Mouse (Mus musculus): ENCODE measurements around the gene Cdk10. TPM values are rescaled to one million over a fixed set of nuclear protein-coding genes. Genes with fewer than 3 reads are reported as not detected.

Cdk10 gene
- polyA plus RNA-seq, 1 experiment from 2014 or later: 29.2 TPM

DNA sequence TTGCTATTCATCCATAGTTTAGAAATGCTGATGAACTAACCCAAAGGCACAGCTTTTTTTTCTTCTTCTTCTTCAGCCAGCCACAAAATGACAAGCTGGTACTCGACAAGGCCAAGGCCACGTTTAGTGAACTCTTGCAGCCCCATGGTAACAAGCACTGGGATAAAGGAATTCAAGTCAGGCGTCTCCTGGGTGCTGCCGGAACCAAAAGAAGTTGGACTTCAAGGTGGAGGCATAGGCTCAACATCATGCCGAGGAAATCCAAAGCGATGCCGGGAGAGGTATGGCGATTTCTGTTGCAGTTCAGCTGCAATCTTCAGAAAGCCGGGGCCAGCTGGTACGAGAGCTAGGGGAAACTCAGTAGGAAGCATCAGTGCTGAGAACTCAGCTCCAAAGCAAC lies 14.8 kb downstream of the Cdk10 start:
- TF ChIP-seq CTCF (IDR thresholded peaks at IDR 0.05; ENCODE audit: low read depth): no peak
- no peaks in the 10 kb centered on the region for H3K9me3 ChIP-seq (replicated peaks; ENCODE audit: low read length)
- no peak overlapping the region for H3K4me2 ChIP-seq (ENCODE audit: low read length)
- H3K36me3 ChIP-seq (ENCODE audit: insufficient read depth, low read length): peaks cover 9% of the 10 kb centered on the region; the same call in 1 of the 2 replicates
- H3K4me1 ChIP-seq (replicated peaks; ENCODE audit: insufficient read depth, low read length): peaks cover 11% of the 10 kb centered on the region; the same call in 1 of the 2 replicates
- H3K27me3 ChIP-seq (ENCODE audit: insufficient read depth, low read length): no peaks in the 10 kb centered on the region
- 89% methylated on average over 10 of the region's 10 CpGs for WGBS
- H3K4me3 ChIP-seq (replicated peaks; ENCODE audit: low read depth, low read length): no peak overlapping the region
- ATAC-seq (replicated peaks; ENCODE audit: low FRiP score, low read depth) (no peak), DNase-seq (ENCODE audit: low spot score) (no peak)
- no peak overlapping the region for H3K9ac ChIP-seq (ENCODE audit: low read depth, low read length)
- H3K27ac ChIP-seq: no peak overlapping the region

DNA sequence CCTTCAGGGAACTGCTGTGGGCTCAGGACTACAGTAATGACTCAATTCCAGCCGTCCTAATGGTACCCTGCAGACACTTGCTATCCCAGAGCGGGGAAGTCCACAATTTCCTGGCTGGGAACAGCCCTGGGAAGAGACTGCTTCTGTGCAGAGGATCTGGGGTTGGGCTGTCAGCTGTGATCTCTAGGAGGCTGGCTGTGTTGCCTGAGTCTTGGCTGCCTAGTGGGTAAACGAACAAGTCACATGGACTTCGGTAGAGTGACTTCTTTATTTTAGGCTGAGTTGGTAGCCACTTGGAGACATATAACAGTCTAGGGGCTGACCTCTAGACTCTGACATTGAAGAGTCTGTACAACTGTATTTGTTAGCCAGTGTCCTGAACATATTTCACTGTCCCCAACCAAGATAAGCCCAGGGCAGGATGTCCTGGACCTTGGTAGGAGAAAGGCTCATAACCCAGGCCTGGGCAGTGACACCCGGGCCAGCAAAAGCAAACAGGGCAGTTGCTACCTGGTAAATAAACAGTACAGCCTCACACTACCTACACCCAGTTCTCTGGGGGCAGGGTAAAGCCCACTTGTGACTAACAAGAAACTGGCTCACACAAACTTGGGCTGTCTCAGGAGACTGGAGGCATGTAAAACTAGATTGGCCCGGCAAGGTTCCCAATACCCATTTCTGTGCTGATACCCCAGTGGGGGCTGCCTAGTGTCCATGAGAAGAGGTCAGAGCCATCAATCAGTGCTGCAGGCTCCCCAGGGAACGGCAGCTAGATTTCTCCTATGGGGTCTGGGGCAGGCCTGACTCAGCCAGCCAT lies 17.7 kb downstream of the Cdk10 start:
- Histone ChIP-seq H3K4me2 (ENCODE audit: low read length) (no peak overlapping the region), H3K9ac (ENCODE audit: low read depth, low read length) (no peak overlapping the region), H3K4me3 (replicated peaks; ENCODE audit: low read depth, low read length) (no peak overlapping the region), H3K36me3 (ENCODE audit: insufficient read depth, low read length) (peaks cover 30% of the 10 kb centered on the region), H3K9me3 (replicated peaks; ENCODE audit: low read length) (no peaks in the 10 kb centered on the region), H3K4me1 (replicated peaks; ENCODE audit: insufficient read depth, low read length) (no peaks in the 10 kb centered on the region), H3K27me3 (ENCODE audit: insufficient read depth, low read length) (no peaks in the 10 kb centered on the region), H3K27ac (no peak overlapping the region)
- no peak for ATAC-seq (replicated peaks; ENCODE audit: low FRiP score, low read depth)
- 75% methylated on average over 7 of the region's 7 CpGs for WGBS
- DNase-seq (ENCODE audit: low spot score): no peak
- no peak for TF ChIP-seq CTCF (IDR thresholded peaks at IDR 0.05; ENCODE audit: low read depth)

DNA sequence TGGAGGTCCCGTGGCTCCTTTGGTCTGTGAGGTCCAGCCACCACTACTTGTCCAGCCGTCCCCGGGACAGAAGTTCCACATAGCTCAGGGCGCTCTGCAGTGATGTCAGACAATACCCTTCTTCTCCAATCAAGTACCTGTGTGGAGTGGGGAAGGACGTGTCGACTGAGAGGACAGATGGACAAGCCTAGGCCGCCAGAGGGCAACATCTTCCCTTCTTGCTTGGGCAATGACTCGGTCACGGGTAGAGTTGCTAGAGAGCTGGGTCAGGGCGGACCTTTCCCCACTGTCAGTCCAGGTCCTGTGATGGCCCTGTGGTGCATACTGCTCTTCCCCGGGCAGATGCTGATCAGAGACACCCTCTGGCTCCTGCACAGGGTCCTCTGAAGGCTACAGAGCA lies 18.4 kb downstream of the Cdk10 start:
- no peaks in the 10 kb centered on the region for H3K27me3 ChIP-seq (ENCODE audit: insufficient read depth, low read length)
- DNase-seq (ENCODE audit: low spot score): no peak
- H3K9me3 ChIP-seq (replicated peaks; ENCODE audit: low read length): no peaks in the 10 kb centered on the region
- no peaks in the 10 kb centered on the region for H3K4me1 ChIP-seq (replicated peaks; ENCODE audit: insufficient read depth, low read length)
- peaks cover 37% of the 10 kb centered on the region for H3K36me3 ChIP-seq (ENCODE audit: insufficient read depth, low read length)
- 73% methylated on average over 11 of the region's 11 CpGs for WGBS
- H3K4me2 ChIP-seq (ENCODE audit: low read length): no peak overlapping the region
- H3K27ac ChIP-seq: no peak overlapping the region
- no peak overlapping the region for H3K9ac ChIP-seq (ENCODE audit: low read depth, low read length)
- H3K4me3 ChIP-seq (replicated peaks; ENCODE audit: low read depth, low read length): no peak overlapping the region
- ATAC-seq (replicated peaks; ENCODE audit: low FRiP score, low read depth): no peak
- TF ChIP-seq CTCF (IDR thresholded peaks at IDR 0.05; ENCODE audit: low read depth): peak; percentile 38; the same call in 1 of the 2 replicates

DNA sequence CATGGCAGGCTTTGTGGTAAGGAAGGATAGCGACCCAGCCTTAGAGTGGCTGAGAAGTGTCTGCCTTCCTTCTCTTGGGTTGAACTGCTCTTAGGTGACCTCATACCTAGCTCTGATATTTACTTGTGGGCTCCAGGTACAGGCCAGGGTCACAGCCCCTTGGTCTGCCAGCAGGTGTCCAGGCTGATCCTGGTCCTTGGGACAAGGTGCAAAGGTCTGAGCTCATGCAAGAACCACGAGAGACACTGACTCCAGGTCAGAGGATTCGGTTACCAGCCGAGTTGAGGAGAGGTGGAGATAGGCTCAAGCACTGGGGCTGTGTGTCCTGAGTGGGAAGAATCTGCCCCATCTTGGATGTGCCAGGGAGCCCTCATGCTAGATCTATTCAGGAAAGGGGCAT lies 19.7 kb downstream of the Cdk10 start:
- no peak overlapping the region for H3K4me2 ChIP-seq (ENCODE audit: low read length)
- H3K36me3 ChIP-seq (ENCODE audit: insufficient read depth, low read length): peaks cover 47% of the 10 kb centered on the region
- no peak for TF ChIP-seq CTCF (IDR thresholded peaks at IDR 0.05; ENCODE audit: low read depth)
- H3K9me3 ChIP-seq (replicated peaks; ENCODE audit: low read length): no peaks in the 10 kb centered on the region
- WGBS: 88% methylated on average over 4 of the region's 4 CpGs
- no peak overlapping the region for H3K9ac ChIP-seq (ENCODE audit: low read depth, low read length)
- no peak overlapping the region for H3K27ac ChIP-seq
- ATAC-seq (replicated peaks; ENCODE audit: low FRiP score, low read depth) (0 out of 2 replicates have a peak, but pooled peaks have one; percentile 41), DNase-seq (ENCODE audit: low spot score) (no peak)
- no peaks in the 10 kb centered on the region for H3K27me3 ChIP-seq (ENCODE audit: insufficient read depth, low read length)
- H3K4me3 ChIP-seq (replicated peaks; ENCODE audit: low read depth, low read length): no peak overlapping the region
- H3K4me1 ChIP-seq (replicated peaks; ENCODE audit: insufficient read depth, low read length): no peaks in the 10 kb centered on the region

DNA sequence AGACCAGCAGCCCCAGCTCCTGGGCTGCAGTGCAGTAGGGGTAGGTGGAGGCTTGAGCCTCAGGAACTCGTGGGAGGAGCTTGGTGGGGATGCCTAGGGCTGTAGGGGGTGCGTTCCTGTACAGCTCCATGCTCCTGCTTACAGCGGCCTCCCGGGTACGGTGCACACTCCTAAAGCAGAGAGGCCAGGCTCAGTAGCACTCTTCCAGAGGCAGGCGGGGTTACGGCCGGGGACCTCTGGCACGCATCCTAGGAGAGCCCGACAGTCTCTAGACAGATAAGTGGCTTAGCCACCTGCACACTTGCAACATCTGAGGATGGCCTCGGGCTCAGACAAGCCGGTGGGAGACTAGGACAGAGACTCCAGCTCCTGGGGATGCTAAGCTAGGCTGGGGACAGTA lies 20.9 kb downstream of the Cdk10 start:
- TF ChIP-seq CTCF (IDR thresholded peaks at IDR 0.05; ENCODE audit: low read depth): no peak
- Histone ChIP-seq H3K4me2 (ENCODE audit: low read length) (no peak overlapping the region), H3K27ac (no peak overlapping the region), H3K4me3 (replicated peaks; ENCODE audit: low read depth, low read length) (no peak overlapping the region), H3K9me3 (replicated peaks; ENCODE audit: low read length) (no peaks in the 10 kb centered on the region), H3K9ac (ENCODE audit: low read depth, low read length) (no peak overlapping the region), H3K36me3 (ENCODE audit: insufficient read depth, low read length) (peaks cover 56% of the 10 kb centered on the region), H3K4me1 (replicated peaks; ENCODE audit: insufficient read depth, low read length) (no peaks in the 10 kb centered on the region), H3K27me3 (ENCODE audit: insufficient read depth, low read length) (no peaks in the 10 kb centered on the region)
- DNase-seq (ENCODE audit: low spot score) (no peak), ATAC-seq (replicated peaks; ENCODE audit: low FRiP score, low read depth) (no peak)
- 86% methylated on average over 12 of the region's 12 CpGs for WGBS

GRCm38 (mm10) chr8:123247748-123248147 lies 23.1 kb downstream of the Cdk10 start:
- no peak overlapping the region for H3K27ac ChIP-seq
- H3K36me3 ChIP-seq (ENCODE audit: insufficient read depth, low read length): peaks cover 62% of the 10 kb centered on the region
- no peaks in the 10 kb centered on the region for H3K27me3 ChIP-seq (ENCODE audit: insufficient read depth, low read length)
- DNase-seq (ENCODE audit: low spot score): no peak
- no peaks in the 10 kb centered on the region for H3K9me3 ChIP-seq (replicated peaks; ENCODE audit: low read length)
- H3K9ac ChIP-seq (ENCODE audit: low read depth, low read length): no peak overlapping the region
- 91% methylated on average over 6 of the region's 6 CpGs for WGBS
- no peak for TF ChIP-seq CTCF (IDR thresholded peaks at IDR 0.05; ENCODE audit: low read depth)
- H3K4me2 ChIP-seq (ENCODE audit: low read length): no peak overlapping the region
- no peak for ATAC-seq (replicated peaks; ENCODE audit: low FRiP score, low read depth)
- no peak overlapping the region for H3K4me3 ChIP-seq (replicated peaks; ENCODE audit: low read depth, low read length)
- H3K4me1 ChIP-seq (replicated peaks; ENCODE audit: insufficient read depth, low read length): peaks cover 3% of the 10 kb centered on the region; the same call in 1 of the 2 replicates

Data from kidney, postnatal 0 days (tissue).